Mouse (Mus musculus): Measurements from ENCODE around the gene Rbfox1. TPM values are rescaled to one million over a fixed set of nuclear protein-coding genes. Genes with fewer than 3 reads are reported as not detected.

Gene Rbfox1
- polyA plus RNA-seq, 1 experiment from 2014 or later = 4.6 TPM

GRCm38 (mm10) chr16:7076305-7076704 lies 1191.2 kb downstream of the Rbfox1 start:
- Histone ChIP-seq H3K4me2 (ENCODE audit: low read depth, low read length, severe bottlenecking) (no peak overlapping the region), H3K27ac (ENCODE audit: low read depth, low read length) (no peak overlapping the region), H3K9ac (ENCODE audit: low read length) (no peak overlapping the region), H3K4me3 (ENCODE audit: low read depth, low read length) (no peak overlapping the region), H3K36me3 (ENCODE audit: control insufficient read depth, insufficient read depth, low read length) (no peaks in the 10 kb centered on the region), H3K27me3 (ENCODE audit: control insufficient read depth, insufficient read depth, low read length) (no peaks in the 10 kb centered on the region), H3K4me1 (replicated peaks; ENCODE audit: control insufficient read depth, insufficient read depth, low read length) (no peaks in the 10 kb centered on the region), H3K9me3 (ENCODE audit: control insufficient read depth, low read length) (no peaks in the 10 kb centered on the region)
- WGBS = 91% methylated on average over 1 of the region's 1 CpGs
- DNase-seq (ENCODE audit: low spot score) = no peak
- ATAC-seq (replicated peaks; ENCODE audit: low FRiP score) = no peak

- Histone ChIP-seq H3K4me1 (replicated peaks; ENCODE audit: control insufficient read depth, insufficient read depth, low read length) (no peaks in the 10 kb centered on the region), H3K9me3 (ENCODE audit: control insufficient read depth, low read length) (no peaks in the 10 kb centered on the region), H3K4me3 (ENCODE audit: low read depth, low read length) (no peak overlapping the region), H3K9ac (ENCODE audit: low read length) (no peak overlapping the region), H3K4me2 (ENCODE audit: low read depth, low read length, severe bottlenecking) (no peak overlapping the region), H3K36me3 (ENCODE audit: control insufficient read depth, insufficient read depth, low read length) (no peaks in the 10 kb centered on the region), H3K27ac (ENCODE audit: low read depth, low read length) (no peak overlapping the region), H3K27me3 (ENCODE audit: control insufficient read depth, insufficient read depth, low read length) (no peaks in the 10 kb centered on the region)
- DNase-seq (ENCODE audit: low spot score) (no peak), ATAC-seq (replicated peaks; ENCODE audit: low FRiP score) (no peak)
- 93% methylated on average over 3 of the region's 3 CpGs for WGBS
Measured at GRCm38 (mm10) chr16:7076707-7077106, 1191.6 kb downstream of the Rbfox1 start.

GRCm38 (mm10) chr16:7081074-7081568 lies 1196.0 kb downstream of the Rbfox1 start:
- H3K4me2 ChIP-seq (ENCODE audit: low read depth, low read length, severe bottlenecking) = no peak overlapping the region
- DNase-seq (ENCODE audit: low spot score) = no peak
- no peaks in the 10 kb centered on the region for H3K27me3 ChIP-seq (ENCODE audit: control insufficient read depth, insufficient read depth, low read length)
- 82% methylated on average over 3 of the region's 3 CpGs for WGBS
- H3K9ac ChIP-seq (ENCODE audit: low read length) = no peak overlapping the region
- no peak overlapping the region for H3K27ac ChIP-seq (ENCODE audit: low read depth, low read length)
- H3K4me1 ChIP-seq (replicated peaks; ENCODE audit: control insufficient read depth, insufficient read depth, low read length) = no peaks in the 10 kb centered on the region
- H3K9me3 ChIP-seq (ENCODE audit: control insufficient read depth, low read length) = no peaks in the 10 kb centered on the region
- no peak for ATAC-seq (replicated peaks; ENCODE audit: low FRiP score)
- no peak overlapping the region for H3K4me3 ChIP-seq (ENCODE audit: low read depth, low read length)
- no peaks in the 10 kb centered on the region for H3K36me3 ChIP-seq (ENCODE audit: control insufficient read depth, insufficient read depth, low read length)

GRCm38 (mm10) chr16:7081684-7082255 lies 1196.6 kb downstream of the Rbfox1 start:
- Histone ChIP-seq H3K9ac (ENCODE audit: low read length) (no peak overlapping the region), H3K27ac (ENCODE audit: low read depth, low read length) (no peak overlapping the region), H3K27me3 (ENCODE audit: control insufficient read depth, insufficient read depth, low read length) (no peaks in the 10 kb centered on the region), H3K4me3 (ENCODE audit: low read depth, low read length) (no peak overlapping the region), H3K4me2 (ENCODE audit: low read depth, low read length, severe bottlenecking) (no peak overlapping the region), H3K9me3 (ENCODE audit: control insufficient read depth, low read length) (no peaks in the 10 kb centered on the region), H3K4me1 (replicated peaks; ENCODE audit: control insufficient read depth, insufficient read depth, low read length) (no peaks in the 10 kb centered on the region), H3K36me3 (ENCODE audit: control insufficient read depth, insufficient read depth, low read length) (no peaks in the 10 kb centered on the region)
- ATAC-seq (replicated peaks; ENCODE audit: low FRiP score) = no peak
- 88% methylated on average over 5 of the region's 5 CpGs for whole genome bisulfite sequencing
- no peak for DNase-seq (ENCODE audit: low spot score)

- DNase-seq (ENCODE audit: low spot score) (no peak), ATAC-seq (replicated peaks; ENCODE audit: low FRiP score) (no peak)
- Histone ChIP-seq H3K4me3 (ENCODE audit: low read depth, low read length) (no peak overlapping the region), H3K4me2 (ENCODE audit: low read depth, low read length, severe bottlenecking) (no peak overlapping the region), H3K27ac (ENCODE audit: low read depth, low read length) (no peak overlapping the region), H3K9ac (ENCODE audit: low read length) (no peak overlapping the region), H3K27me3 (ENCODE audit: control insufficient read depth, insufficient read depth, low read length) (no peaks in the 10 kb centered on the region), H3K4me1 (replicated peaks; ENCODE audit: control insufficient read depth, insufficient read depth, low read length) (no peaks in the 10 kb centered on the region), H3K36me3 (ENCODE audit: control insufficient read depth, insufficient read depth, low read length) (no peaks in the 10 kb centered on the region), H3K9me3 (ENCODE audit: control insufficient read depth, low read length) (no peaks in the 10 kb centered on the region)
- WGBS = 95% methylated on average over 2 of the region's 2 CpGs
Measured at GRCm38 (mm10) chr16:7083937-7084336, 1198.8 kb downstream of the Rbfox1 start.

- Histone ChIP-seq H3K36me3 (ENCODE audit: control insufficient read depth, insufficient read depth, low read length) (no peaks in the 10 kb centered on the region), H3K9ac (ENCODE audit: low read length) (no peak overlapping the region), H3K9me3 (ENCODE audit: control insufficient read depth, low read length) (no peaks in the 10 kb centered on the region), H3K4me1 (replicated peaks; ENCODE audit: control insufficient read depth, insufficient read depth, low read length) (no peaks in the 10 kb centered on the region), H3K27ac (ENCODE audit: low read depth, low read length) (no peak overlapping the region), H3K4me3 (ENCODE audit: low read depth, low read length) (no peak overlapping the region), H3K27me3 (ENCODE audit: control insufficient read depth, insufficient read depth, low read length) (no peaks in the 10 kb centered on the region), H3K4me2 (ENCODE audit: low read depth, low read length, severe bottlenecking) (no peak overlapping the region)
- WGBS = 88% methylated on average over 10 of the region's 10 CpGs
- no peak for ATAC-seq (replicated peaks; ENCODE audit: low FRiP score)
- DNase-seq (ENCODE audit: low spot score) = no peak
Measured at GRCm38 (mm10) chr16:7088601-7089430, 1203.7 kb downstream of the Rbfox1 start.

GRCm38 (mm10) chr16:7089475-7089874 lies 1204.3 kb downstream of the Rbfox1 start:
- H3K27me3 ChIP-seq (ENCODE audit: control insufficient read depth, insufficient read depth, low read length) = no peaks in the 10 kb centered on the region
- no peak for ATAC-seq (replicated peaks; ENCODE audit: low FRiP score)
- H3K4me2 ChIP-seq (ENCODE audit: low read depth, low read length, severe bottlenecking) = no peak overlapping the region
- no peaks in the 10 kb centered on the region for H3K9me3 ChIP-seq (ENCODE audit: control insufficient read depth, low read length)
- no peak for DNase-seq (ENCODE audit: low spot score)
- no peak overlapping the region for H3K4me3 ChIP-seq (ENCODE audit: low read depth, low read length)
- H3K4me1 ChIP-seq (replicated peaks; ENCODE audit: control insufficient read depth, insufficient read depth, low read length) = no peaks in the 10 kb centered on the region
- no peak overlapping the region for H3K9ac ChIP-seq (ENCODE audit: low read length)
- H3K27ac ChIP-seq (ENCODE audit: low read depth, low read length) = no peak overlapping the region
- H3K36me3 ChIP-seq (ENCODE audit: control insufficient read depth, insufficient read depth, low read length) = no peaks in the 10 kb centered on the region
- 83% methylated on average over 1 of the region's 1 CpGs for WGBS

- Histone ChIP-seq H3K36me3 (ENCODE audit: control insufficient read depth, insufficient read depth, low read length) (no peaks in the 10 kb centered on the region), H3K4me2 (ENCODE audit: low read depth, low read length, severe bottlenecking) (no peak overlapping the region), H3K9ac (ENCODE audit: low read length) (no peak overlapping the region), H3K27ac (ENCODE audit: low read depth, low read length) (no peak overlapping the region), H3K9me3 (ENCODE audit: control insufficient read depth, low read length) (no peaks in the 10 kb centered on the region), H3K27me3 (ENCODE audit: control insufficient read depth, insufficient read depth, low read length) (no peaks in the 10 kb centered on the region), H3K4me1 (replicated peaks; ENCODE audit: control insufficient read depth, insufficient read depth, low read length) (no peaks in the 10 kb centered on the region), H3K4me3 (ENCODE audit: low read depth, low read length) (no peak overlapping the region)
- DNase-seq (ENCODE audit: low spot score) (no peak), ATAC-seq (replicated peaks; ENCODE audit: low FRiP score) (no peak)
- WGBS = 93% methylated on average over 6 of the region's 6 CpGs
Measured at GRCm38 (mm10) chr16:7090205-7090604, 1205.0 kb downstream of the Rbfox1 start.

Measured in forebrain, embryonic 11.5 days (tissue).